Comparison of ENCODE assay signal across 9 mouse cellular contexts in genomic region chr2:165529106-165529505, GRCm38 (mm10). TPM values are rescaled to one million over a fixed set of nuclear protein-coding genes. Genes with fewer than 3 reads are reported as not detected.
DNase-seq lines count a peak whose midpoint lies in the region; ATAC-seq and TF ChIP-seq lines count a peak whose summit lies in the region.
"Had no signal": no experiment of that assay in that cellular context is flagged by ENCODE, and none has a peak within 500 bp of the region (broad histone marks: within the 10 kb centered on the region; RNA-seq: fewer than 3 reads in every experiment).

No protein-coding gene starts in this region.

- peak; percentile 31 for DNase-seq in cerebellum, adult 11 months
- peak; percentile 73 for DNase-seq in brain, adult 2 months (ENCODE audit: low read depth, low spot score)
- DNase-seq in large intestine, adult 2 months (ENCODE audit: low read depth, low spot score), result peak; percentile 37
- DNase-seq in lung, postnatal 4 days, result peak; percentile 48 to 74
- DNase-seq in skeletal muscle tissue, adult 2 months (ENCODE audit: low read depth, low spot score), result peak; percentile 31

- no peaks in the 10 kb centered on the region for H3K79me3 ChIP-seq in C2C12 (ENCODE audit: low read depth)

- WGBS in large intestine, adult 2 months, result 13% methylated on average over 8 of the region's 8 CpGs

- H3K27ac ChIP-seq in embryonic fibroblast, embryonic 13.5 days (ENCODE audit: insufficient read depth, low read length), result no peak overlapping the region
- H3K27ac ChIP-seq: limb, embryonic 12.5 days had no signal

- peaks cover 20% of the 10 kb centered on the region for H3K27me3 ChIP-seq in C2C12 (ENCODE audit: control insufficient read depth, insufficient read depth, insufficient read length)

- TF ChIP-seq POLR2A in embryonic fibroblast, embryonic 13.5 days (IDR thresholded peaks at IDR 0.05; ENCODE audit: low read depth, low read length), result no peak

- no peaks in the 10 kb centered on the region for H3K4me1 ChIP-seq in embryonic fibroblast, embryonic 13.5 days (ENCODE audit: control insufficient read depth, insufficient read depth, low read length)

- no peak overlapping the region for H3K4me3 ChIP-seq in C2C12 (ENCODE audit: insufficient read depth, poor library complexity, severe bottlenecking)
- H3K4me3 ChIP-seq in embryonic fibroblast, embryonic 13.5 days (ENCODE audit: insufficient read depth, low read length), result no peak overlapping the region
- H3K4me3 ChIP-seq: limb, embryonic 12.5 days had no signal

- no peaks in the 10 kb centered on the region for H3K36me3 ChIP-seq in C2C12 (ENCODE audit: control insufficient read depth, insufficient read depth)
- H3K36me3 ChIP-seq: limb, embryonic 12.5 days had no signal

- H3ac ChIP-seq in C2C12 (ENCODE audit: control insufficient read depth, insufficient read length, low read depth), result no peak overlapping the region

- no peaks in the 10 kb centered on the region for H3K79me2 ChIP-seq in C2C12 (ENCODE audit: control insufficient read depth, insufficient read depth)

- TF ChIP-seq CTCF in C2C12 (IDR thresholded peaks at IDR 0.05; ENCODE audit: control insufficient read depth, insufficient read depth, insufficient read length), result peak; percentile 79
- TF ChIP-seq CTCF in embryonic fibroblast, embryonic 13.5 days (IDR thresholded peaks at IDR 0.05; ENCODE audit: borderline replicate concordance, insufficient read depth, low read length), result peak; percentile 95

- no peak for ATAC-seq in cerebellum, adult (ENCODE audit: insufficient number of reproducible peaks, low FRiP score, low TSS enrichment)

TF ChIP-seq in C2C12, 6 proteins besides CTCF, POLR2A, EP300 and RAD21:
- TF ChIP-seq MAX (IDR thresholded peaks at IDR 0.05), result no peak
- no peak for TF ChIP-seq FOSL1 (IDR thresholded peaks at IDR 0.05; ENCODE audit: insufficient read depth, low read length, poor library complexity, severe bottlenecking)
- TF ChIP-seq CEBPB (IDR thresholded peaks at IDR 0.05; ENCODE audit: low read depth), result no peak
- TF ChIP-seq USF1 (IDR thresholded peaks at IDR 0.05; ENCODE audit: low read depth), result no peak
- no peak for TF ChIP-seq MYOG (IDR thresholded peaks at IDR 0.05; ENCODE audit: control insufficient read depth, extremely low read depth, insufficient read length)
- TF ChIP-seq MYOD1 (IDR thresholded peaks at IDR 0.05; ENCODE audit: control insufficient read depth, insufficient read length, low read depth), result no peak

RNA-seq across cellular contexts. Expression of gene Slc2a10, which starts 25.5 kb away (rescaled TPM):
- polyA plus RNA-seq in C2C12 (2012; fragmentation: generic; extraction: Trizol), result 0.06 TPM
- polyA plus RNA-seq in embryonic fibroblast, embryonic 13.5 days (2011; ENCODE audit: insufficient read length, low read depth, missing spikeins), result 9.2 and 10.9 TPM in 2 replicates
- polyA plus RNA-seq in large intestine, adult 2 months (2012; rRNA removed), result 4.8 and 7.0 TPM in 2 replicates

RNA-seq across cellular contexts. Expression of gene Trp53rka, which starts 36.0 kb away (rescaled TPM):
- 21.8 TPM for polyA plus RNA-seq in C2C12 (2012; fragmentation: generic; extraction: Trizol)
- 9.0 and 12.4 TPM in 2 replicates for polyA plus RNA-seq in embryonic fibroblast, embryonic 13.5 days (2011; ENCODE audit: insufficient read length, low read depth, missing spikeins)
- polyA plus RNA-seq in large intestine, adult 2 months (2012; rRNA removed), result 12.5 and 12.9 TPM in 2 replicates

RNA-seq across cellular contexts. Expression of gene Slc13a3, which starts 56.1 kb away (rescaled TPM):
- not detected for polyA plus RNA-seq in C2C12 (2012; fragmentation: generic; extraction: Trizol)
- polyA plus RNA-seq in embryonic fibroblast, embryonic 13.5 days (2011; ENCODE audit: insufficient read length, low read depth, missing spikeins), result 0.16 TPM in 1 of 2 replicates, not detected in the other
- 0.05 and 0.12 TPM in 2 replicates for polyA plus RNA-seq in large intestine, adult 2 months (2012; rRNA removed)
- polyA plus RNA-seq: limb, embryonic 12.5 days had no signal
